Mouse (Mus musculus): ENCODE measurements at regions not wholly inside any gene's neighbourhood (a gene's known extent, or its start where the extent isn't known, plus 50 kb on each side); places are given as distances from the start of the nearest gene placed in this dataset.

- TF ChIP-seq CTCF (conservative IDR thresholded peaks at IDR 0.05; ENCODE audit: insufficient read depth, insufficient read length, low read depth, low read length), result no peak
- no peak for TF ChIP-seq POLR2A (IDR thresholded peaks at IDR 0.05; ENCODE audit: low read depth, low read length)
Measured at GRCm38 (mm10) chr13:63693636-63694035, 120.2 kb upstream of the Ptch1 start.
